Mouse (Mus musculus): ENCODE data around the gene Sema6c.

Gene Sema6c

DNA sequence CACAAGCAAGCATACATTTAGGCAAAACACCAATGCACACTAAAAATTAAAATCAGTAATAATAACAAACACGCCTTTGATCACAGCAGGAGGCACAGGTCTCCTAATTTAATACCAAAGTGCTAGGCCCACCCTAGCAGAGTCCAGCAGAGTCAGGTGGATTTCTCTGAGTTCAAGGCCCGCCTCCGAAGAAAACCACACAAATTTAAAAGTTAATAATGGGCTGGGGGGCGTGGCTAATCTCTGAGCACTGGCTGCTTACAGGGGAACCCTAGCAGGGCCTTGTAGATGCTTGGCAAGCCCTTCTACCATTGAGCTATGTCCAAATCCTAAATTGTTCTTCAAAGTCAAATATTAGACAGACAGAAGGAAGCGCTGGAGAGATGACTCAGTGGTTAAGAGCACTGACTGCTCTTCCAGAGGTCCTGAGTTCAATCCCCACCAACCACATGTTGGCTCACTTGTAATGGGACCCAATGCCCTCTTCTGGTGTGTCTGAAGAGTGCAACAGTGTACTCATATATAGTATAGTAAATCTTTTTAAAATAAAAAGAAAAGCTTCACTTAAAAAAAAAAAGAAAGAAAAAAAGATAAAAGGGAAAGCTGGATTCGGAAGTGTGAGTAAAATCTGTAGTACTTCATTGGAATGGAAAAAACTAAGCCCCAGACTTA, 58.3 kb downstream of the Sema6c start:
- in situ Hi-C loops (cut with MboI; ENCODE audit: unreplicated experiment in 2 of 2) = loop anchor here (5.0 kb wide), 2 partner anchors 76 to 604 kb away; partner anchors contain the start of gene Tnfaip8l2 (in 1 of the 2)

DNA sequence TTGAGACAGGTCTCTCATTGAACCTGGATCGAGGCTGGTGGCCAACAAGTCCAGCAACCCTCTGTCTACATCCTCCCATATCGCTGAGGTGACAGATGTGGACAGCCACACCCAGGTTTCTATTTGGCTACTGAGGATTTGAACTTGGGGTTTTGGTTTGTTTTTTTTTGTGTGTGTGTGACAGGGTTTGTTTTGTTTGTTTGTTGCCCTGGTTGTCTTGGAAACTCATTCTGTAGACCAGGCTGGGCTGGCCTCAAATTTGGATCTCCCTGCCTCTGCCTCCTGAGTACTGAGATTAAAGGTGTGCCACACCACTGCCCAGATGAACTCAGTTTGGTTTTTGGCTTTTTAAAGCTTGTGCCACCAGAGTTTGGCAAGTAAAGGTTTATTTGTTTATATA, 62.8 kb downstream of the Sema6c start:
- in situ Hi-C loops (cut with MboI; ENCODE audit: unreplicated experiment in 2 of 2) = no loop called here

All from v-Abl transformed pro-B cells (cell line).